Mouse (Mus musculus): ENCODE data around the gene Ubl3.
A peak's percentile ranks its signal among the peaks of the same experiment; 100 is the strongest.

The Ubl3 gene

DNA sequence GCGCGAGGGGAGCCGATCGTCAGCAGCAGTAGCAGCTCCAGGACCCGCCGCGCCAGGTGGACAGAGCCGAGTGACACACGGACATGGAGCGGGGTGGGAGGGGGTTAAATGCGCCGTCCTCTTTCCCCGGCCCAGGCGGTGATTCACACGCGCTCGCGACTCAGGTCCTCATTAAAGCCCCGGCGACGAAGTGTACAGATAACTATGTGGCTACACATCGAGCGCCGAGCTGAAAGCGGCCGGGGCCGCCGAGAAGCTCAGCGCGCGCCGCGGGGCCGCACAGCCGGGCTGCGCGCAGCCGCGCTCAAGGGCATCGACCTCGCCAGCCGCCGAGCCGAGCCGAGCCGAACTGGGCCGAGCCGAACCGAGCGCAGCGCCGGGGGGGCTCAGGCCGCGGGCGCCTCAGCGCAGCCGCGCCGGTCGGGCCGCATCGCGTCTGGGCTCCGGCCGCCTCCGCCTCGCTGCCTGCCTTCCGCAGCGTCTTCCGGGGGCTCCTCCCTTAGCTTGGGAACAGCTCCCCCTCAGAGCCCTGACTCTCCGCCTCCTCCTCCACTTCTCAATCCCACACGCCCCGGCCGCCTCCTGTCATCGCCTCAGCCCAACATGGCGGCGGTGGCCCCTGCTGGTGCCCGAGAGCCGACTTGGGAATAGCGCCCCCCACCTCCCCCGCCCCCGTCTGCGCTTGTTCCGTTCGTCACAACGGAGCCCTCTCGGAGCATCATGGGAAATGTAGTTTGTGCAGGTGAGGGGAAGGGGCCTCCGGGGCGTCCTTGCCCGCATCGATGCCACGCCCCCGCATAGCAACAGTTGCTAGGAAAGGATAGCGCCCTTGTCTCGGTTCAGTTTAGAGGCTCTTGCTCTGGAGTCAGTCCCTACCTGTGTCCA lies at the start of gene Ubl3:
Gene Ubl3 (minus strand): TSS at position 603 of the 885 bp plus-strand sequence.
- peak; percentile 99 for DNase-seq

DNA sequence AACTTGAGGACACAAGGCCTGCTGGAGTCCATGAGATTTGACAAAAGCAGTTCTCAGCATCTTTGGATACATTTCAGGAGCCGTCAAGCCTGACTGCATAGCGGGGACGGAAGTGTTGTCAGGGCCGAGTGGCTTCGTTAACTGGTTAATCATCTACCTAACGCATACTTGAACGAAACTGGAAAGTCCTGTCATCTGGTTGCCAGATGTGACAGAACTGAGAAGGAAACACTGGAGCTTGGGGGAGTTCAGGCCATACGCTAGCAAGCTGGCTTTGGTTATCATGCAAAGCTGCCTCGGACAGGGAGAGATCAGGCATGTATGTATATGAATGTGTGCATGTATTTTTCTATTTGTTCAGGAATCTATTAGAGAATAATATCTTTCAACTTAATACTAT lies 45.8 kb upstream of the Ubl3 start:
- peak; percentile 82 for DNase-seq

DNA sequence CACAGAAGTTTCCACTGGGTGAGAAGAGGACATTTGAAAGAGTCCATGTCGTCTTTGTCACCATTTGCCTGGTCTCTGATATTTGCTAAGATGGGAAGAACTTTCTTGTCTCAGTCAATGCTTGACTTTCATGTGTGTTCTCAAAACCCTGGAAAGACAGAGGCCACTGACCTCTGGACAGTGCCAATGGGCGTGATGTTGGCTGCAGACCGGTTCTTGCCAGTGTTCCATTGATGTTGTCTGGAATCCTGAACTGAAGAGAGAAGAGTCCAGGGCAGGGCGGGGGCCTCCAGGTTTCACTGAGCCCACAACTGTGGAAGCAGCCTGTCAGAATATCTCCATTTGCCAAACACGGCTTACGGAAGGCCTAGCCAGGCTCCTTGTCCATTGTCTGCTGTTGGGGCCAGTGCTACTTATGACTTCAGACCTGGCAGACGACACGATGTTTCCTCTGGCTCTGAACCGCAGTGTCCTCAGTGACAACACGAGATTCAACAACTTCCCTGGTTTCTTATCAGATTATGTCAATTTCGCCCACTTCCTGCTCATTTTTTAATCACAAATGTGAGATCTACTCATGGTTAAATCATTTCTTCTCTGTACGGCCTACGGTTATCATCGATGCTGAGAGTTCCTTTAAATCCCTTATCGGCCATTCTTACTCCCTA lies 43.6 kb upstream of the Ubl3 start:
- no peak for DNase-seq

DNA sequence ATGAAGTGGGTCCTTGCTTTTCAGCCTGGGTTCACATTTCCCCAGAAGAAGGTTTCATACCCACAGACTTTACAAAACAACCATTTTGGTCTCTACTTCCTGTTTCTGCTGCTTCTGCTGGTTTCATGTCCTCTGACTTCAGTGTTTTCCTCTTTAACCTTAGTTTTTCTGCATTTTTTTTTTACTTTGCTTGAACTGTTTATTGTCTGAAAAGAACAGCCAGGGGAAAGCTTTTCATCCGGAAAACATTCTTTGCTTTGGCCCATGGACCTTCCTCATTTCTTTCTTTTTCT lies 42.8 kb upstream of the Ubl3 start:
- DNase-seq: no peak

DNA sequence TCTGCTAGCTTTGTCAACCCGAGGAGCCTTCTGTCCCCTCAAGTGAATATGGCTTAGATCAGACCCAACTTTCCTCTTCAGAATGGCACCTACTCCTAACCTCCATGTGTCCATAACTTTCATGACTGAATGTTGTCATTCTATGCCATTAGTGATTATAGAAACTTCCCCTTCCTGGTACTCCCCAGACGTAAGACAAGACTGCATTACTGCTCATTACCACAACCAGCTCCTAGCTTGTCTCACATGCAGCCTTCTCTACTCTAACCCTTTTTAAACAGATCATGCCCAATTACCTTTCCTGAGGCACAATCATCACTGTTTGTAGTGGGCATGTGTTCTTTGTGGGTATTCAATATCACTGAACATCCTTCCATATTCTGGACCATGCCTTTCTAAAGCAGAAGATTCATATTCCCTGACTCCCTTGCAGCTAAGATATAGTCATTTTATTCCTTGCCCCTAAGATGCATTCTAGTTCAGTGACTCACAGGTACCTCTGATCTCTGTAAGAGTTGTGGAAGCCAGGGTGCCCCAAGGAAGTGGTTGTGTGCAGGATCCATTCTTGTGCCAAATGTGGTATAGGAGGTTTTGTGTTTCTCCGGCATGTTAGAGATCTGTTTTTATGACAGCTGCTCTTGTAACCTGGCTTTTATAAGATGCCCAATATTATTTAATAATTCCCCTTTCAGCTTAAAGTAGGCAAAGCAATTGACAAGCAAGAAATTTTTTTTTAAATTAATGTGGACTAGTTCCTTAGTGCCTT lies 42.3 kb upstream of the Ubl3 start:
- DNase-seq: no peak

DNA sequence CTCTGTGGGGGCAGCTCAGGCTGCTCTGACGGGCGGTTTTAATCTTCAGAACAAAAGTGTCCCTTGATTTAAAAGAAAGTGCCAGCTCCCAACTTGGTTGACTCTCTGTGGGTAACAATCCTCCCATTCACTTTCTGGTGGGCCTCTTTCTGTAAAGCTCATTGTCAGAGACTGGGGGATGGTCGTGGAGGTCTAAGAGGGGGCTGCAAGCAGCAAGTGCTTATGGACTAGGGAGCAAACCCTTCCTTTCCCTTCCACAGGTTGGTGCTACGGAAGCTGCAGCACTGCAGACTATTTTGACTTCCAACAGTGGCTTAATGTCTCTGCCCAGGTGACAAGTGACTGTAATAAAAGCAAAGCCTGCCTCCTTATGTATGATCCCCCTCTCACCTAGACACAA lies 41.0 kb upstream of the Ubl3 start:
- no peak for DNase-seq

DNA sequence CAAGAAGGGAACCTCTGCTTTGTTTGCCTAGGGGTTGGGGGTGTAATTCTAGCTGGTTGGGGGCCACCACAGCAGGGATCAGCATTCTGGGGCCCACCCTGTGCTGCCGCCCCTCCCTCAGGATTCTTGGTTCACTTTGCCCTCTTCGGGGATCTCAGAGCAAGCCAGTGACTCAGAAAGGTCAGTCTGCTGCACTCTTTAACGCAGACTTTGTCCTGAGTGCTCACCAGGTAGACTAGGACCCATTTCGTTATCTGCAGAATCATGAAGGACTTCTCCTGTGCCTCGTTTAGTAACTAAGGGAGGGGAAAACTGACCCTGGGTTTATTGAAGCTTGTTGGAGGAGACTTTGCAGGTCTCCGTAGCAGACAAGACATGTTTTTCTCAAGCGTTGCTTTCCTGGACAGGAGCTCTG lies 38.9 kb upstream of the Ubl3 start:
- DNase-seq: no peak

DNA sequence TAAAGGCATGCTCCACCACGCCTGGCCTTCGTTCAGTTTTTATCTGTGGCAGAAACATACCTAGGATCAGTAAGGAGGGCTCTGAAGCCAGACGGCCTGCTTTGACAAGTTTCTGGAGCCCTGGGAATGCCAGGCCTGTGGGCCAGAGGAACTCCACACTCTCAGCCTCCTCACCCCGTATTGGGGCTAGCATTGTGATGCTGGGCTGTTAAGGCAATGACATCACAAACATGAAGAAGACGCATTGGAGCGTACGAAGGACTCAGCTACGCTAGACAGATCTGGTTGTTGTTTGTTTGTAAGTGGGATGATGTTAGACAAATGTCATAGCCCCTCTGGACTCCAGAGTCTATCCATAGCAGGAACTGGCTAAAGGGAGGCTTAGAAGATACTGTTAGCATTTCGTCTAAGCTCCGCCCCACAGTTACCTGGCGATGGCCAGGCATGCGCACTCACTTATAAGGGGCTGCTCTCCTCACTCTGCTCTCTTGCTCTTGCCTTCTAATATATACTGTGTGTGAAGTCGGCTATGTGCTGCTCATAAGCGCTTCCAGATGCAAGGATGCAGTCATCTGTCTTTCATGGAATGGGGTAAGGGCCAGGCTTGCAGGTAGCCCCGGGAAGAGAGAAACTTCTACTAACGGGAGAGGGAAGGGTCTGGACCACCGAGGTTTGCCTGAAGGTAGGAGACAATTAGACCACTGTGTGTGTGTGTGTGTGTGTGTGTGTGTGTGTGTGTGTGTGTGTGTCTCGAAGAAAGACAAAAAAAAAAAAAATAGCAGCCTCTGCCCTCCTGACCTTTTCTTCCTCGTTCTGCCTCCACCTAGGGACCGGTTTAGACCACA lies 38.2 kb upstream of the Ubl3 start:
- peak; percentile 52 for DNase-seq

DNA sequence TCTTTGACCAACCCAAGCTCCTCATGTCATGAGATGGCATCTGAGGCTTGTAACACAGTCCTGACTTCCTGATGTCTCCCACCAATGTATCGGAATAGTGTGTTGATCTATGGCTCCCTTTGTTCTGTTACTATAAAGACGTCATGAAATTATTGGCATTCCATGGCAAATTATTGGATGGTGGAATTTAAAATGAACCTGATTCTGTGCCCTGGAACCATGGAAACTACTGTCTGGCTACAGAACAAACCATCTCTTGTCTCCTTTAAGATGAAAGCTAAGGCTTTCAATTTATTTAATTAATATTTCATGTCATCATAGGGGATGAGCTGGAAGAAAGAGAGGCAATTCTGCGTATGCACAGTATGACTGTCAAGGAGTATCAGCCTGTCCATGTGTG lies 36.4 kb upstream of the Ubl3 start:
- DNase-seq: no peak

DNA sequence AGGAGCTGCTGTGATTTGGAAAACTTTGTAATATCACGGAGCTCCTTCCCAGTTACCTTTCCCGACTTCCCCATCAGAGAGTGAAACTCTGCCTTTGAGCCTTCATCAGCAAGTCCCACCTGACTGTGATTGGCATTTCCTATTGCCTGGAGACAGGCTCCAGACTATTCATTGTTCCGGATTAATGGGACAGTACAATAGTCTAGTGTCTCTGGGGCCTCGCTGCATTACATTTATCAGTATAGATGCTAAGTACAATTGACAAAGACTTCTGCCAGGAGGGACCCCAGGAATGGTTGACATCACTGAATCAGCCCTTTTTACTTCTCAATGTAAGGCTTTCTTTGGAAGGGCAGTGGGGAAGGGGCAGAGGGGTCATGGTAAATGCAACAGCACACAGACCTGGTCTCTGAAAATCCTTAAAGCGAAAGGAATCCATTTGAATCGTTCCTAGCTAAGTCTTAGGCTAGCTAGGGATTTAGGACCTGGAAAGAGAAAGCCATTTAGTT lies 35.6 kb upstream of the Ubl3 start:
- DNase-seq: peak; percentile 47

DNA sequence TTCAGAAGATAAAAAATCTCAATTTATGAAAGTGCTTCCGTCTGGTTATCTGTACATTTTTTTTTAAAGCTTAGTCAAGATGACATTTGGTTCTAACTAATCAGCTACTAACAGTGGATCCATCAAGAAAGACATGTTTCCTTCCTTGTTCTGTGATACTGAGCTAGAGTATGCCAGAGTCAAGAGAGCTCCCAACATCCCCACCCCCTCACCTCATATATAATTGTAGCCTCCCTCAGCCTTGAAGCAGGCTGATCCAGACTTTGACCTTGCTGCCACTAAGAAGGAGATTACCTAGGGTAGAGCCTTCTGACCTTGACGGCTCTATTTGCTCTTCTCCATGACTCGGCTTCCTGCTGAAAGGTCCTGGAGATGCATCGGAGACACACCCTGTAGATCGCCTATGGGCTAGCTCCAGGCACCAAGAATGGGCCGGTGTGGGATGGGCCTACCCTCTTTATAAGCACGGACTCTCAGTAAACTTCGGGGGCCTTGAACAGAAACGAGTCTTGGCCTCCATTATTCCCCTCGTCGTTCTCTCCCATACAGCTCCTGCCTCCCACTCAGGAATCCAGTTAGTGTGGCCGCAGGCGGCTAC lies 27.9 kb upstream of the Ubl3 start:
- DNase-seq: no peak

DNA sequence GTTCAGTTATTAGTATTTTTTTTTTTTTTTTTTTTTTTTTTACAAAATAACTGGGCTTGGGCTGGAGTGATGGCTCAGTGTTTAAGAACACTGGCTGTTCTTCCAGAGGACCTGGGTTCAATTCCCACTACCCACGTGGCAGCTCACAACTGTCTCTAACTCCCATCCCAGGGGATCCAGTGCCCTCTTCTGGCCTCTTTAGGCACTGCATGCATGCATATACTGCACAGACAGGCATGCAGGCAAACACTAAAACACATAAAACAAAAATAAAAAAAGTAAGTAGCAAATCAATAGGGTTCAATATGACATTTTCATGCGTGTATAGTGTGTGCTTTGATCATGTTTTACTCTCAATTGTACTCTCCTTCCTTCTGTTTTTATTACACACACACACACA lies 26.6 kb upstream of the Ubl3 start:
- no peak for DNase-seq

DNA sequence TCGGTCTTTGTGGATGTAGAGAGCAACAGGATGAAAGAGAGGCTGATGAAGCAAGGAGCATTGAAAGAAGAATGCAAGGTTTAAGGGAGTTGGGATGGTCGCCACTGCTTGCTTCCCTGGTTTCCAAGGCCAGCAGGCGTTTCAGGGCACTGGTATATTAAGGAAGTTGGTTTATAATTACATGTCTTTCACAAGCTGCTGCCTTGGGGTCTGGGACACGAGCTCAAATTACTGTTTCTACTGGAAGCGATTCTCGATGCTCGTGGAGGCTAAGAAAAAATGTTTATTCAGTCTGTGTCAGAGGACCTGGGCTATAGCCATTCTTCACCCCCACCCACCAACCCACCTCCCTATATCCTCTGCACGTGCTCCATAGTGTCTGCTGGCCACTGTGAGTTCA lies 25.8 kb upstream of the Ubl3 start:
- no peak for DNase-seq

DNA sequence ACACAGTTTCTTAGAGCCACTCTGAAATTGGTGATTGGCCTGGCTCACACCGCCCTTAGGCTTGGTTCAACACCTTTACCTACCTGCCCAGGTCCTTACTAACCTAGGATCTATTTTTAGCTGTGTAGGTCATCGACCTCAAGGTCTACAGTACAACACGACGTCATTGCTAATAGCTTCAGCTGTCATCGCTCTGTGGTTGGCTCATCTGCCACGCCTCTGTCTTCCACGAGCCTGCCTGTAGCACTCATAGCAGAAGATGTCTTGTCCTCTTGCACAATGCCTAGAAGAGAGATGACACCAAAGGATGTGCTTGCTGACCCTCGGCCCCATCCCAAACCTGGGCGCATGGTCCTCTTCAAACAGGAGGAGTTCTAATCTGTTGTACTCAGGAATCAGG lies 24.7 kb upstream of the Ubl3 start:
- no peak for DNase-seq

DNA sequence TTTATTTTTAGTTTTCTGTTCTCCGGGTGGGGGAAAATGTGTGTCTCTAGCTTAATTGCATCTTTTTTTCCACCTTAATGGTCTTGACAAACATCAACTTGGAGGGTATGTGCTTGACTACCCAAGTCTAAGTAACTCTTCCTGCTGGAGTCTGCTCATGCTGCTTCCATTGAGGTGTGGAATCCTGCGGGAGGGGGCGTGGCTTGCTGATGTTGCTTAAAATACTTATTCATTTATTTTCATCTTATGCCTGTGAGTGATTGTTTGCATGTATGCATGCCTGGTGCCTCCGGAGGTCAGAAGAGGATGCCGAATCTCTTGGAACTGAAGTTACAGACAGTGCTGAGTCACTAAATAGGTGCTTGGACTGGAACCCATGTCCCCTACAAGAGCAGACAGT lies 22.6 kb upstream of the Ubl3 start:
- DNase-seq: no peak

DNA sequence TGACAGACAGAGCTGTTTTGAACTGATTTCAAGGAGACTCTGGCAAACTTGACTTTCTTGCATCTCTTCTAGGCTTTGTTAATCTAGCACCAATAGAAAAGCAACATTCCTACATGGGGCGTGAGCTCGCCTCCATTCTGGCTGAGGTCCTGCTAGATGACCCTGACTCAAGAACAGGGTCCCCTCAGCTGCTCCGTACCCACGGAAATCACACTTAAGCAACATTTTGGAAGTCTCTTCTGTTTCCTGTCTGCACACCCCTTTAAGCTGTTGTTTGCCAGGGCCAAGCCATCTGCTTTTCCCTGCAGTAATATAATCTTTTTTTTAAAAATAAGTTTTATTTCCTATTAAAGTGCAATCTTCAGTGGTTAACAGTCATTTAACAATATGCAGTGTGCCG lies 20.1 kb upstream of the Ubl3 start:
- no peak for DNase-seq

DNA sequence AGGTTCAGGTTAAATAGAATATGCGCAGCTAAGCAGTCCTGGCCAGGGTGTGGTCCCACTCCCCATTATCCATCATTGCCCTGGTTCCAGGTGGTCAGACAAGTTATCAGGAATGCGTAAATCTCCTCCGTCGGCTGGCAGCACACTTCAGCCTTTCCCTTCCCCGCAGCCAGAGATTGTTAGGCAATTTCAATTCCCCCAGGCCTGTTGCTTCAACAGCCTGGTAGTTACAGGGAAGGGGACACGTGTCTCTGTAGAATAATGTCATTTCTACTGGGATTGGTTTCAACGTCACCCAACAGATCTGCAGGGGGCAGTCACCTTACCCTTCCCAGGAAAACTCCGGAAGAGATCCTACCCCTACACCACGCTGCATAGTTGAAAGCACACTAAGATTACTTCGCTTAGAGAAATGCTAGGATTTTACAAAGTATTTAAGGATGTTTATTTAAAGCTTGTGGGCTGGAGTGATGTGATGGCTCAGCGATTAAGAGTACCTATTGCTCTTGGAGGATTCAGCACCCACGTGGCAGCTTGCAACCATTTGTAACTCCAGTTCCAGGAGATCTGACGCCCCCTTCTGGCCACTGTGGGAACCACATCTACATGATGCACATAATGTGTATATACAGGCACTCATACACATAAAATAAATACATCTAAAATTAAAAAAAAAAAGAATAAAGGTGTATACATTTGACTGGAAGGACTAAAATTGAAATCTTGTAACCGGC lies 18.1 kb upstream of the Ubl3 start:
- no peak for DNase-seq

DNA sequence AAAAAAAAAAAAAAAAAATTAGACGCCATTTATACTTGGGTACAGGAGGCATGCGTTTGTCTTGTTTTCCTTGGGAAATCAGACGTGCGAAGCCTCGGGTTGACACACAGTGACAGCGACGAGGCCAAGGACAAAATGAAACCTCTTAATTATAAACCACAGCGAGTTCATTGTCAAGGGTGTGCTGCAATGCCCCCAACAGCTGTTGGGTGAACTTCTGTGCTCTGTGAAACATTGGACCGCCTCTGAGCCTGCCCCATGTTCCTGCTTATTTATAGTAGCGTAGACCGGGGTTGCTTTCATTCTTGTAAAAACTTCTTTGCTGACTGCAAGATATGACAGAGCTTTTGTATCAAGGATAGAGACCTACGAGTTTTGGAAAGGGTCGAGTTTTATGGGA lies 16.9 kb upstream of the Ubl3 start:
- DNase-seq: no peak

DNA sequence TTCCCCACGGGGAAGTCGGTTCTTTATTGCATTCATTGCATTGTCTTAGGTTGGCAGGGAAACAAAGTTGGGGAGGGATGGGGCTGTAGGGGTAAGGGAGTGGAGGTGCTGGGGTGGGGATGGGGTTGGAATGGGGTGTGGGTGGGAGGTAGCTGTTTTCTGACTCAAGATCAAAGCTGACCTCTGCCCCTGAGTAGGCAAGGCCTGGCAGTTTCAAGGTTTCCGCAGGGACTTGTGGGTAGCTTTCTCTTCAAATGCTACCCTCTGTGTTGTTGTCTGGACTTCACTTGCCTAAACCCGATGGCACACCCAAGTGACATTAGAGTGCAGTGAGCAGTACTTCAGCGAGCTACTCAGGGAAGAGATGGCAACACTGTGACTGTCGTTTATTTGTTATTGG lies 13.0 kb upstream of the Ubl3 start:
- DNase-seq: no peak

DNA sequence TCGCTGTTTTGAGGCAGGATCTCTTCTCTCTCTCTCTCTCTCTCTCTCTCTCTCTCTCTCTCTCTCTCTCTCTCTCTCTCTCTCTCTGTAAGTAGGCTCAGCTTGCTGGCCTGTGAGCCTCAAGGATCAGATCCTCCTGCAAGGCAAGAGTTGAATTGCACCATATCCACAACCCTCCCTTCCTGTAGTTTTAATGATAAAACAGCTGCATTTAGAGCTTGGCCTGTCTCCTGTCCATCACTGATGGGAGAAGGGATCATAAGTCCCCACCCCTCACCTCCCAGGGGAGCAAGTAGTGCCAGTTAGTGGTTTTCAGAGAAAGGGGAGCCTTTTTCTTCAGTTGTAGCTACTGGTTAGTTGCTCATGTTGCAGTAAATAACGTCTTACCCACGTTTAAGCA lies 11.5 kb upstream of the Ubl3 start:
- no peak for DNase-seq

DNA sequence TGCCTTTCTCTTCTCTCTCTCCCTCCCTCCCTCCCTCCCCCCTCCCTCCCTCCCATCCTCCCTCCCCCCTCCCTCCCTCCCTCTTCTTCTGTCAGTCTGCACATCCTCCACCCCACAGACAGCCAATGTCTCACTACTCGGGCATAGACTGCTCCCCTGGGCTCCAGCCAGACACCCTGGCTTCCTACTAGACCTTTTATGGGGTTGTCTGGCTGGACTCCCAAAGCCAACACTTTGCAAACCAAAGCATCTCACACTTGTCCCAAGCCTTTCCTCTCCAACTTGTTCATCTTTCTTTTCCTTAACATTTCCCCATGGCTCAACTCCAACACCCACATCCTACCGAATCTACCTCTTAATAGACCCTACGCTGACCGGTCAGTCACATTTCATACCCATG lies 10.7 kb upstream of the Ubl3 start:
- no peak for DNase-seq

DNA sequence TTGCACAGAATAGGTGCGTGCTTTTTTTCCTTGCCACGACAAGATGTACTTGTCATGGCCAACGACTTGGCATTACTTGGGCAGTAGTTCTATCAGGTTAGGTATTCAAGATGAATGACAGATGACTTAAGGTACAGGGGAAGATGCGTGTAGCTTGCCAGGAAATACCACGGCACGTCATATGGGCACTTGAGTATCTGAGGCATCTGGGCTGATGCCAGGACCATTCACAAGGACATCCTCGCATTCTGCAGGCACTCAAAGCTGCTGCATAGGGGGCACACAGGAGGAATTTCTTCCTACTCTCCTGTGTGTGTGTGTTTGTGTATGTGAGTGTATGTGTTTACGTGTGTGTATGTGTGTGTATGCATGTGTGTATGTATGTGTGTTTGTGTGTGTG lies 9.6 kb upstream of the Ubl3 start:
- DNase-seq: no peak
